Mouse (Mus musculus) megakaryocyte, adult 5-6 weeks (primary cell): ENCODE data around the gene Mettl23. TPM values are rescaled to one million over a fixed set of nuclear protein-coding genes. Genes with fewer than 3 reads are reported as not detected.
"Not testable (repeated sequence)": the region's sequence is repeated elsewhere in the genome, so short reads cannot be mapped to it uniquely, and the experiment has no call there.

ENCODE experiments used
- ATAC-seq: 2 replicates; pipeline ENCODE4 v1.8.0; 2016; ENCODE audit warnings: mild to moderate bottlenecking, inconsistent platforms; ENCODE audit not compliant: poor library complexity, severe bottlenecking
- total RNA-seq, 2 experiments: library from RNA; stranded (forward) in 1 of 2; stranded (reverse) in 1 of 2; fragments of 153-499, 151-499 nt in 1 of 2; fragments of 221-1000, 200-1000 nt in 1 of 2; gene quantifications; 2 replicates each; pipeline versions ENCODE4 v1.2.3 to v1.2.4; 2015 to 2017

The Mettl23 gene
- total RNA-seq, 2 experiments from 2014 or later, result 38.5 to 61.3 TPM

- ATAC-seq, result no peak
Measured at GRCm38 (mm10) chr11:116871538-116871937, 28.5 kb downstream of the Mettl23 start.

- no peak for ATAC-seq
Measured at GRCm38 (mm10) chr11:116873987-116874386, 30.9 kb downstream of the Mettl23 start.

GRCm38 (mm10) chr11:116878454-116878853 is 35.4 kb downstream of the Mettl23 start:
- no peak for ATAC-seq

GRCm38 (mm10) chr11:116880839-116881238 is 37.8 kb downstream of the Mettl23 start:
- no peak for ATAC-seq

- no peak for ATAC-seq
Measured at GRCm38 (mm10) chr11:116881440-116881839, 38.4 kb downstream of the Mettl23 start.

GRCm38 (mm10) chr11:116882446-116882845 is 39.4 kb downstream of the Mettl23 start:
- ATAC-seq, result no peak

- ATAC-seq, result no peak
Measured at GRCm38 (mm10) chr11:116884061-116884460, 41.0 kb downstream of the Mettl23 start.

- ATAC-seq, result peak; percentile 85
Measured at GRCm38 (mm10) chr11:116885275-116886151, 42.4 kb downstream of the Mettl23 start.

GRCm38 (mm10) chr11:116887136-116887535 is 44.1 kb downstream of the Mettl23 start:
- ATAC-seq, result no peak

GRCm38 (mm10) chr11:116893532-116894442 is 50.7 kb downstream of the Mettl23 start:
- ATAC-seq, result no peak

- ATAC-seq, result no peak
Measured at GRCm38 (mm10) chr11:116895402-116895801, 52.3 kb downstream of the Mettl23 start.

- ATAC-seq, result no peak
Measured at GRCm38 (mm10) chr11:116899247-116899646, 56.2 kb downstream of the Mettl23 start.

- not testable (repeated sequence) for ATAC-seq
Measured at GRCm38 (mm10) chr11:116902588-116902987, 59.5 kb downstream of the Mettl23 start.

Other genes with a start within 250 kb of the Mettl23 start
- gene Rhbdf2, start 216.3 kb upstream of the Mettl23 start, total RNA-seq (2015), result 20.9 and 21.8 TPM in 2 replicates
- gene Rhbdf2, start 216.3 kb upstream of the Mettl23 start, total RNA-seq (2017), result 16.2 TPM in 2 replicates
- gene Prcd, start 189.7 kb upstream of the Mettl23 start, total RNA-seq (2015), result 0.80 TPM in 1 of 2 replicates, not detected in the other
- gene Prcd, start 189.7 kb upstream of the Mettl23 start, total RNA-seq (2017), result not detected in 2 replicates
- not detected in 2 replicates for gene Cygb, start 189.0 kb upstream of the Mettl23 start, total RNA-seq (2015)
- not detected in 2 replicates for gene Cygb, start 189.0 kb upstream of the Mettl23 start, total RNA-seq (2017)
- not detected in 2 replicates for gene St6galnac1, start 67.8 kb upstream of the Mettl23 start, total RNA-seq (2015)
- not detected in 2 replicates for gene St6galnac1, start 67.8 kb upstream of the Mettl23 start, total RNA-seq (2017)
- 0.55 TPM in 1 of 2 replicates, not detected in the other for gene Mxra7, start 15.2 kb upstream of the Mettl23 start, total RNA-seq (2015)
- gene Mxra7, start 15.2 kb upstream of the Mettl23 start, total RNA-seq (2017), result 0.33 TPM in 1 of 2 replicates, not detected in the other
- 33.4 and 37.4 TPM in 2 replicates for gene Jmjd6, start 171 bp downstream of the Mettl23 start, total RNA-seq (2015)
- gene Jmjd6, start 171 bp downstream of the Mettl23 start, total RNA-seq (2017), result 36.3 and 37.7 TPM in 2 replicates
- 22.2 and 26.2 TPM in 2 replicates for gene Mfsd11, start 9.2 kb downstream of the Mettl23 start, total RNA-seq (2015)
- 17.6 and 26.5 TPM in 2 replicates for gene Mfsd11, start 9.2 kb downstream of the Mettl23 start, total RNA-seq (2017)
- gene Srsf2, start 9.8 kb downstream of the Mettl23 start, total RNA-seq (2015), result 784 and 845 TPM in 2 replicates
- 315 and 355 TPM in 2 replicates for gene Srsf2, start 9.8 kb downstream of the Mettl23 start, total RNA-seq (2017)
- gene Mgat5b, start 75.6 kb downstream of the Mettl23 start, total RNA-seq (2015), result not detected in 2 replicates
- gene Mgat5b, start 75.6 kb downstream of the Mettl23 start, total RNA-seq (2017), result 0.22 TPM in 1 of 2 replicates, not detected in the other